Mouse (Mus musculus) lung, adult 2 months (tissue): Measurements from ENCODE around the gene Brca2. TPM values are rescaled to one million over a fixed set of nuclear protein-coding genes. Genes with fewer than 3 reads are reported as not detected.

Source experiments
- DNase-seq: peaks from one replicate; pipeline ENCODE4 v3.0.0; 2022
- H3K4me1 ChIP-seq: fragments of 200-500 bp; 2 replicates; pipeline ENCODE4 v1.6.1; 2011; ENCODE audit warnings: low read length; ENCODE audit not compliant: control insufficient read depth, insufficient read depth
- H3K4me3 ChIP-seq: fragments of 200-500 bp; replicated peaks from 2 replicates; pipeline ENCODE3; 2011; ENCODE audit warnings: low read depth, mild to moderate bottlenecking, control low read depth, low read length; ENCODE audit errors: extremely low read depth
- CTCF ChIP-seq: fragments of 200-500 bp; IDR thresholded peaks from 2 replicates; pipeline ENCODE4 v1.5.1; 2011; ENCODE audit warnings: mild to moderate bottlenecking, low read length, control low read depth; ENCODE audit not compliant: insufficient read depth
- POLR2A ChIP-seq: fragments of 200-500 bp; IDR thresholded peaks from 2 replicates; pipeline ENCODE4 v1.6.1; 2011; ENCODE audit warnings: low read depth, mild to moderate bottlenecking, control low read depth, low read length, borderline replicate concordance; ENCODE audit errors: extremely low read depth
- WGBS: fragments of 180-500 bp; shearing (Covaris S2); methylation state at CpG from one replicate; pipeline ENCODE4 v1.1.7; 2018; 5-methylcytosine and 5-hydroxymethylcytosine counted together
- polyA plus RNA-seq: library from polyadenylated mRNA; depleted of rRNA; stranded (reverse); fragments of >200 nt; gene quantifications from 2 replicates; pipeline ENCODE4 v1.2.3, GENCODE M21; 2012

Gene Brca2
- polyA plus RNA-seq, 1 experiment: 1.8 TPM

DNA sequence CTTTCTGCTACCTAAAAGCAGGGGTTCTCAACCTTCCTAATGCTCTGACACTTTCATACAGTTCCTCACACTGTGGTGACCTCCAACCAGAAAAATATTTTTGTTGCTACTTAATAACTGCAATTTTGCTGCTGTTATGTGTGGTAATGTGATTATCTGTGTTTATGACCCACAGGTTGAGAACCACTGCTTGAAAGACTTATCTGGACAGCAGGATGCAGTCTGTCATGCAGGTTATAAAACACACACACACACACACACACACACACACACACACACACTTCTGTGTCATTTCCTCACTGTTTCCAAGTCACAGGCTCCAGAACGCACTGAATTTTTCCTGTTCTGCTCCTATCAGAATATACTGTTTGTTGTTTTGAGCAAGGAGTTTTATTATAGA lies 8.4 kb upstream of the Brca2 start:
- WGBS: 67% methylated on average over 1 of the region's 1 CpGs

DNA sequence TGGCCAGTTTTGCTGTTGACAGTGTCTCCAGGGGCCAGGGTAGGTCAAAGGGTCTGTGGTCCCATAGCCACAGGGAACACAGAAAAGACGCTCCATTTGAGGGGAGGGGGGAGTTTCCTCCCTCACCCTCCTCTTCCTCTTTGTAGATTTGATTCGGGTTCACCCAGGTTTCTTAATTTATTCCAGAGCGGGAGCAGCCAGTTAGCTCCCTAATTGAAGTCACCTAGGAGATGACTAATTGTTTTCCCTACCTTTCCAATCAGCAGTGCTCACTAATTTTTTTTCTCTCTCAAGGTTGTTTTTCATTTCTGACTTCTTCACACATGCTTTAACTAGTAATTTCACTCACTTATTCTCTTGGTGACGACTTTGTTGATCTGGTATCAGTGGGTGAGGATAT lies 4.4 kb upstream of the Brca2 start, which contains the start of gene Zar1l:
Zar1l (minus strand) TSS at position 101 of the 400 bp plus-strand sequence.
- TF ChIP-seq POLR2A: no peak
- WGBS: 61% methylated on average over 4 of the region's 4 CpGs
- Histone ChIP-seq H3K4me3 (no peak within 1 kb of the TSS), H3K4me1 (no peaks in the 10 kb centered on the region; the same call in 1 of the 2 replicates)
- no peak for DNase-seq

More for the DNA sequence above, 8.4 kb upstream of the Brca2 start:
- DNase-seq: no peak
- TF ChIP-seq POLR2A (no peak), CTCF (no peak)
- Histone ChIP-seq H3K4me3 (no peak overlapping the region), H3K4me1 (no peaks in the 10 kb centered on the region)

DNA sequence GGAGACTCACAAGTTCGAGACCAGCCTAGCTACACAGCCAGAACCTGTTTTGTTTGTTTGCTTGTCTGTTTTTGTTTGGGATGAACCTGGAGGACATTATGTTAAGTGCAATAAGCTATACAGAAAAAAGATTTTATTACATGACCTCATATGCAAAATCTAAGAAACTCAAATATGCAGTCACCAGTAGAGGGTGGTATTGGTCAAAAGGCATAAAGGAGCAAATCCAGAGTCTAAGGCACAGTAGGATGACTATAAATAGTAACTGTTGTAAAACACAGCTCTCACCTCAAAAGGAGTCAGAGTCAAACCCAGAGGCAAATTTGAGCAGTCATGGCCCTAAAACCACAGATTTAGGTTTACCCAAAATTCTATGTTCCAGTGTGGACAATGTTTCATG lies 2.9 kb upstream of the Brca2 start:
- 95% methylated on average over 1 of the region's 1 CpGs for WGBS
- Histone ChIP-seq H3K4me1 (no peaks in the 10 kb centered on the region; the same call in 1 of the 2 replicates), H3K4me3 (no peak overlapping the region)
- no peak for TF ChIP-seq POLR2A
- TF ChIP-seq CTCF: no peak
- DNase-seq: no peak

DNA sequence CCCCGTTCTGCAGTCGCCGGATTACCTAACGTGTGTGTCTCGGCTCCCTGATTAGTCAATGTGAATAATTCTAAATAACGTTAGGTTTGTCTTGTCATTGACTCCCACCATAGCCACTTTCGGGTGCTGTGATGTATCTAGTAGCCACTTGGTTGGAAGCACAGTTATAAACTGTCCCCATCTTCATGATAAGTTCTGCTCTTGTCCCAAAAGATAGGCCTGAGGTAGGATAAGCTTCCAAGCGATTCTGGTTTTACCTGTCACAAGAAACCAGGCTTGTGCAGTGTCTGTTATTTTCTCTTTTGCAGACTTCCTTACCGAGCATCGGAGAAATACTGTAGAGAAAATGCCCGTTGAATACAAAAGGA lies 421 bp downstream of the Brca2 start:
- no peak for TF ChIP-seq CTCF
- no peak for TF ChIP-seq POLR2A
- peak overlapping the region; percentile 69 for H3K4me3 ChIP-seq
- DNase-seq: no peak
- WGBS: 2% methylated on average over 11 of the region's 11 CpGs
- H3K4me1 ChIP-seq: no peaks in the 10 kb centered on the region; the same call in 1 of the 2 replicates

DNA sequence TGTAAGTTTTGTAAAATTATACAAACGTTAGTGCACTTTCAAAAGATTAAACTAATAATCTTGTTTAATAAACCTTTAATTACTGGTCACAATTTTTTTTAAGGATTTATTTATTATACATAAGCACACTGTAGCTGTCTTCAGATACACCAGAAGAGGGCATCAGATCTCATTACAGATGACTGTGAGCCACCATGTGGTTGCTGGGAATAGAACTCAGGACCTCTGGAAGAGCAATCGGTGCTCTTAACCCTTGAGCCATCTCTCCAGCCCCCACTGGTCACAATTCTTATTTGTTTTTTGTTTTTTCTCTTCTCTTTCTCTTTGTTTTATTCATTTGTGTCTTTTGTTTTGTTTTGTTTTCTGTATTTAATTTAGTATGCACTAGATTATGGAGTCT lies 2.8 kb downstream of the Brca2 start:
- H3K4me3 ChIP-seq: no peak overlapping the region
- no peak for TF ChIP-seq CTCF
- no peak for TF ChIP-seq POLR2A

DNA sequence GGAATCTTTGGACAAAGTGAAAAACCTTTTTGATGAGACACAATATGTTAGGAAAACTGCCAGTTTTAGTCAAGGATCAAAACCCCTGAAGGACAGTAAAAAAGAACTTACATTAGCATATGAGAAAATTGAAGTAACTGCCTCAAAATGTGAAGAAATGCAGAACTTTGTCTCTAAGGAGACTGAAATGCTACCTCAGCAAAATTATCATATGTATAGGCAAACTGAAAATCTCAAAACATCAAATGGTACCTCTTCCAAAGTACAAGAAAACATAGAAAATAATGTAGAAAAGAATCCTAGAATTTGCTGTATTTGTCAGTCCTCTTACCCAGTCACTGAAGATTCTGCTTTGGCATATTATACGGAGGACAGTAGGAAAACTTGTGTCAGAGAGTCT lies 18.9 kb downstream of the Brca2 start:
- Histone ChIP-seq H3K4me3 (no peak overlapping the region), H3K4me1 (no peaks in the 10 kb centered on the region)
- 100% methylated on average over 1 of the region's 1 CpGs for WGBS
- DNase-seq: no peak
- TF ChIP-seq CTCF: no peak
- no peak for TF ChIP-seq POLR2A

More for the DNA sequence above, 2.8 kb downstream of the Brca2 start:
- DNase-seq: no peak
- no peaks in the 10 kb centered on the region; the same call in 1 of the 2 replicates for H3K4me1 ChIP-seq
- 85% methylated on average over 2 of the region's 2 CpGs for WGBS

DNA sequence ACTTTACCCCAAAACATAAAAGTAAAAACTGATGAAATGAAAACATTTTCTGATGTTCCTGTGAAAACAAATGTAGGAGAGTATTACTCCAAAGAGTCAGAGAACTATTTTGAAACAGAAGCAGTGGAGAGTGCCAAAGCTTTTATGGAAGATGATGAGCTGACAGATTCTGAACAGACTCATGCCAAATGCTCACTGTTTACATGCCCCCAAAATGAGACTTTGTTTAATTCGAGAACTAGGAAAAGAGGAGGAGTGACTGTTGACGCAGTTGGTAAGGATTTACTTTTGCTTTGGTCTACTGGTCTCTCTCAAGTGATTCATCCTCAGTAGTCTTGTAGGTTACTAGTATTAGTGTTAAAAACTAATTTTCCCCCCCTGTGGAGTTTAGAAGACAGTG lies 20.8 kb downstream of the Brca2 start:
- no peak for TF ChIP-seq POLR2A
- TF ChIP-seq CTCF: no peak
- DNase-seq: no peak

DNA sequence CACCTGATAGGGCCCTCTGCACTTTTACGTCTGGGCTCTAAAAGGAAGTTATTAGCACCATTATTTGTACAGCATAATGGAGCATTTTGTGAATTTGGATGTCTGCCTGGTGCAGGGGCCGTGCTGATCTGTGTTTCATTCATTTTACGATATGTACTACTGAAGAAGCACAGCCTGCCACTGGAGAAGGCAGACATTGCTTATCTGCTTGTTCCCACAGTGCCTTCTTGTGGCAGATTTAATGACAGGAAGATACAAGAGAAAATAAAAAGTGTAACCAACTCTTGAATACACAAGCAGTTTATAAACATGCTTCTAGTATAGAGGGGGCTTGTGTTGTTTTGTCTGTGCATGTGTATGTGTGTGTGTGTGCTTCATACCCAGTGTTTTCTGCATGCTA lies 29.2 kb downstream of the Brca2 start:
- H3K4me1 ChIP-seq: no peaks in the 10 kb centered on the region
- no peak for DNase-seq
- no peak for TF ChIP-seq POLR2A
- TF ChIP-seq CTCF: no peak
- 63% methylated on average over 3 of the region's 3 CpGs for WGBS
- no peak overlapping the region for H3K4me3 ChIP-seq

More for the DNA sequence above, 20.8 kb downstream of the Brca2 start:
- H3K4me1 ChIP-seq: no peaks in the 10 kb centered on the region
- 78% methylated on average over 2 of the region's 2 CpGs for WGBS
- no peak overlapping the region for H3K4me3 ChIP-seq

DNA sequence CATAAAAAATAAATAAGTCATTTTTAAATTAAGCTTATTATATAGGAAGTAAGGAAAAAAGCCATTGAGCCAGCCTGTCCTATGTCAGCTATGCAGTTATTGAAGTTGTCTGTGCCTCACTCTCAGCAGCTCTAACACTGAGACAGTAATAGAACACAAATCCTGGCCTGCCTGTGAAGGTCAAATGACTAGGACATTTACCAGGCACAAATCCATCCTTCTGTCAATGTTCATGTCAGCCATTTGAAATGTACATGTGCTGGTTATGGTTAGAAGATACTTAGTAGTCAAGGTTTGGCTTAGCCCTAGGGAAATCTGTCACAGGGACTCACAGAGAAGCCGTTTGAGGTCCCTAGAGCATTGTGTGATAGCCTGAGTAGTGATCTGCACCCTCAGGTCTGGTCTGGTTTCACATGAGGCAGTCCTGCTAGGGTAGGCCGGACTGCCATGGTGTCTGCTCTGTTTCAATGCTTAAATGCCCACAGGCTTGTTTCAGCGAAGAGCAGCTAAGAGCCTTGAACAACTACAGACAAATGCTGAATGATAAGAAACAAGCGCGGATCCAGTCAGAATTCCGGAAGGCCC lies 37.2 kb downstream of the Brca2 start:
- Histone ChIP-seq H3K4me1 (no peaks in the 10 kb centered on the region), H3K4me3 (no peak overlapping the region)
- 94% methylated on average over 6 of the region's 6 CpGs for WGBS
- TF ChIP-seq POLR2A: no peak
- TF ChIP-seq CTCF: no peak
- DNase-seq: no peak

DNA sequence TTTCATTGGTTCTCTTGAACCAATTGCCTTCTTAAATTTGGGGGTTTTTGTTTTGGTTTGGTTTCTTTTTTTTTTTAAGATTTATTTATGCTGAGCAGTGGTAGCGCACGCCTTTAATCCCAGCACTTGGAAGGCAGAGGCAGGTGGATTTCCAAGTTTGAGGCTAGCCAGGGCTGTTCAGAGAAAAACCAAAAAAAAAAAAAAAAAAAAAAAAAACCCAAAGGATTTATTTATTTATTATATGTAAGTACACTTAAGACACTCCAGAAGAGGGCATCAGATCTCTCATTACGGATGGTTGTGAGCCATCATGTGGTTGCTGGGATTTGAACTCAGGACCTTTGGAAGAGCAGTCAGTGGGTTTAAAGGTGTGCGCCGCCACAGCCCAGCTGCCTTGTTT lies 38.4 kb downstream of the Brca2 start:
- no peaks in the 10 kb centered on the region for H3K4me1 ChIP-seq
- TF ChIP-seq POLR2A (no peak), CTCF (no peak)
- WGBS: 93% methylated on average over 5 of the region's 5 CpGs
- DNase-seq: no peak
- H3K4me3 ChIP-seq: no peak overlapping the region

DNA sequence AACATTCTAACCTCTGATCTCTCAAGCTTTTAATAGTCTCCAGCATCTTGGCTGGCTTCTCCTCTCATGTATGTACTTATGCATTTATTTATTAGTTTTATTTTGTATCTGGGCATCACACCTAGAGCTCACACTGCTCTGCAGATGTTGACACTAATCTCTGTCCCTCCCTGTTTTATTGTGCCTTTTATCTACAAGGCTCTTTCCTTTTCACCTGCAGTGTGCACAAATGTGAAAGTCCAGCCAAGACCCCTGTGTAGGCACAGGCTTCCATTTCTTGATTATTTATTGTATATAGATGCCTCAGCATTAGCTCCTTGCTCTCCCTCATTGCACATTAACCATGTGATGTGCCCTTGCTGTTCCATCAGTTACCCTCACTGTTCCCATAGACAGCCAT lies 38.9 kb downstream of the Brca2 start:
- no peak for DNase-seq
- TF ChIP-seq CTCF (no peak), POLR2A (no peak)
- Histone ChIP-seq H3K4me1 (no peaks in the 10 kb centered on the region), H3K4me3 (no peak overlapping the region)
